8 mouse cellular contexts compared by ENCODE assay signal in the genomic region with DNA sequence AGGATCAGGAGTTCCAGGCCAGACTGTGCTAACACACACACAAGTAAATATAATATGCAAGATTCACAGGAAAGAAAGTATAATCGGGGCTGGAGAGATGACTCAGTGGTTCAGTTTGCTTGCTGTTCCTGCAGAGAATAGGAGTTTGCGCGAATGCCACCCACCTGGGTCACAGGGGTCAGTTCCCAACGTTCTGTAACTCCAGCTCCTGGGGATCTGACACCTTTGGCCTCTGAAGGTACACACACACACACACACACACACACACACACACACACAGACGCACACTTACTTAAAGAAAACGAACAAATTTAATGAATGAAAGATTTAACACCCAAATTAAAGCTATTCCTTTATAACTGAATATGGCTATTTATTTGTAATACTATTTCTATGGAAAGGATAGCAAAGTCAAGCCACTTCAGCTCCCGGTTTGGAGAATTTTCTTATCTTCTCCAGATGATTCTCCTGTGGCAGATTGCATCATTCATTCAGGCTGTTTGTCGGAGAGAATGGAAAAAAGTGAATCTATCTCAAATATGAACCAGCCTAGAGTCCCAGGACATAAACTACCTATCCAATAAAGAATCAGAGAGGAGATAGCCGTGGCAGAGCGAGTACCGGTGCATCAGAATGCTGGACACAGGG. TPM values are rescaled to one million over a fixed set of nuclear protein-coding genes. Genes with fewer than 3 reads are reported as not detected.
DNase-seq lines count a peak whose midpoint lies in the region; ATAC-seq and TF ChIP-seq lines count a peak whose summit lies in the region.

No protein-coding gene starts in this region.

- H3K9ac ChIP-seq in liver, embryonic 11.5 days (ENCODE audit: low read depth, low read length): peak overlapping the region; percentile 74

- no peaks in the 10 kb centered on the region; the same call in 1 of the 2 replicates for H3K36me3 ChIP-seq in testis, adult 2 months (ENCODE audit: control insufficient read depth, insufficient read depth, low read length)
- peaks cover 3% of the 10 kb centered on the region; the same call in 1 of the 2 replicates for H3K36me3 ChIP-seq in liver, embryonic 11.5 days (ENCODE audit: control insufficient read depth, insufficient read depth, low read length)

- 0 out of 2 replicates have a peak, but pooled peaks have one; percentile 16 for ATAC-seq in cerebellum, adult (ENCODE audit: insufficient number of reproducible peaks, low FRiP score, low TSS enrichment)
- ATAC-seq in liver, embryonic 11.5 days (replicated peaks; ENCODE audit: low FRiP score): no peak

- no peak for DNase-seq in cerebellum, adult 9-10 months
- DNase-seq in testis, postnatal 10 days (ENCODE audit: low spot score): no peak
- no peak for DNase-seq in liver, embryonic 11.5 days (ENCODE audit: low spot score)
- no peak for DNase-seq in T-cell, adult 2 months (ENCODE audit: low spot score)
- DNase-seq in layer of hippocampus, adult 9-10 months (ENCODE audit: low spot score): no peak
- DNase-seq in thymus, postnatal 25 days: no peak

- TF ChIP-seq CTCF in testis, adult 2 months (IDR thresholded peaks at IDR 0.05; ENCODE audit: control insufficient read depth, insufficient read depth, insufficient replicate concordance, low read depth, low read length): no peak

- H3K4me1 ChIP-seq in testis, adult 2 months (ENCODE audit: control insufficient read depth, insufficient read depth, low read length): peaks cover 8% of the 10 kb centered on the region
- H3K4me1 ChIP-seq in liver, embryonic 11.5 days (replicated peaks; ENCODE audit: control insufficient read depth, insufficient read depth, low read length): 0 out of 2 replicates have a peak, but pooled peaks cover 2% of the 10 kb centered on the region

- WGBS in liver, embryonic 11.5 days: 30% methylated on average over 11 of the region's 11 CpGs

- no peaks in the 10 kb centered on the region for H3K9me3 ChIP-seq in liver, embryonic 11.5 days (ENCODE audit: control insufficient read depth, low read length)

- no peak for TF ChIP-seq POLR2A in testis, adult 2 months (IDR thresholded peaks at IDR 0.05; ENCODE audit: control insufficient read depth, low read depth, low read length)

- no peaks in the 10 kb centered on the region for H3K27me3 ChIP-seq in testis, adult 2 months (ENCODE audit: control insufficient read depth, insufficient read depth, low read length)
- H3K27me3 ChIP-seq in liver, embryonic 11.5 days (replicated peaks; ENCODE audit: control insufficient read depth, insufficient read depth, low read length): no peaks in the 10 kb centered on the region

- H3K4me2 ChIP-seq in liver, embryonic 11.5 days: peak overlapping the region; percentile 79

- H3K4me3 ChIP-seq in testis, adult 2 months (ENCODE audit: control insufficient read depth, low read depth, low read length): peak overlapping the region; percentile 78
- H3K4me3 ChIP-seq in liver, embryonic 11.5 days (ENCODE audit: low read depth, low read length): peak overlapping the region; percentile 69

- H3K27ac ChIP-seq in testis, adult 2 months (ENCODE audit: control insufficient read depth, insufficient read depth, low read depth, low read length): no peak overlapping the region
- peak overlapping the region; percentile 72 for H3K27ac ChIP-seq in liver, embryonic 11.5 days (ENCODE audit: low read depth, low read length)

RNA-seq across cellular contexts. Expression of a gene that starts 8.8 kb away (rescaled TPM):
- 14.3 and 20.9 TPM in 2 replicates for polyA plus RNA-seq in testis, adult 2 months (2012; rRNA removed)
- polyA plus RNA-seq in liver, embryonic 11.5 days (2014; fragmentation: Nextera tagmentation; extraction: Ambion mirVana): 120 and 129 TPM in 2 replicates

RNA-seq across cellular contexts. Expression of a gene that starts 53.6 kb away (rescaled TPM):
- 14.8 and 15.6 TPM in 2 replicates for polyA plus RNA-seq in testis, adult 2 months (2012; rRNA removed)
- polyA plus RNA-seq in liver, embryonic 11.5 days (2014; fragmentation: Nextera tagmentation; extraction: Ambion mirVana): 58.7 and 58.9 TPM in 2 replicates
